Mouse (Mus musculus) hindbrain, embryonic 12.5 days (tissue): ENCODE data around the gene Rbpms2. TPM values are rescaled to one million over a fixed set of nuclear protein-coding genes. Genes with fewer than 3 reads are reported as not detected.

ENCODE experiments used
- ATAC-seq: fragments of 200-750 bp; cut with Nextera tagmentation; 2 replicates; pipeline ENCODE4 v1.8.0; 2017; ENCODE audit warnings: moderate TSS enrichment; ENCODE audit not compliant: low FRiP score
- H3K27ac ChIP-seq: fragments of 300-500 bp; sonication (generic); 2 replicates; pipeline ENCODE4 v1.5.1; 2016; ENCODE audit warnings: mild to moderate bottlenecking
- H3K27me3 ChIP-seq: fragments of 300-500 bp; sonication (generic); 2 replicates; pipeline ENCODE4 v1.6.1; 2016; ENCODE audit warnings: mild to moderate bottlenecking
- H3K36me3 ChIP-seq: fragments of 300-500 bp; sonication (generic); 2 replicates; pipeline ENCODE4 v1.6.1; 2016; ENCODE audit warnings: mild to moderate bottlenecking
- H3K4me1 ChIP-seq: fragments of 300-500 bp; sonication (generic); 2 replicates; pipeline ENCODE4 v1.6.1; 2016
- H3K4me2 ChIP-seq: fragments of 300-500 bp; sonication (generic); replicated peaks from 2 replicates; pipeline ENCODE4 v1.6.1; 2016; ENCODE audit warnings: mild to moderate bottlenecking
- H3K4me3 ChIP-seq: fragments of 300-500 bp; sonication (generic); 2 replicates; pipeline ENCODE4 v1.5.1; 2016; ENCODE audit warnings: mild to moderate bottlenecking
- H3K9ac ChIP-seq: fragments of 300-500 bp; sonication (generic); 2 replicates; pipeline ENCODE4 v1.6.1; 2016; ENCODE audit warnings: mild to moderate bottlenecking, moderate library complexity
- H3K9me3 ChIP-seq: fragments of 300-500 bp; sonication (generic); replicated peaks from 2 replicates; pipeline ENCODE4 v1.6.1; 2016; ENCODE audit warnings: mild to moderate bottlenecking
- WGBS: fragments of 180-500 bp; shearing (Covaris S2); methylation state at CpG from one replicate; pipeline ENCODE4 v1.1.7; 2016; 5-methylcytosine and 5-hydroxymethylcytosine counted together
- polyA plus RNA-seq: library from polyadenylated mRNA; unstranded; fragments of >200 nt; fragmentation: Nextera tagmentation; extraction: Ambion mirVana; gene quantifications from 2 replicates; pipeline ENCODE4 v1.2.1, GENCODE M21; 2016

The Rbpms2 gene
- 13.7 and 15.0 TPM in 2 replicates for polyA plus RNA-seq

DNA sequence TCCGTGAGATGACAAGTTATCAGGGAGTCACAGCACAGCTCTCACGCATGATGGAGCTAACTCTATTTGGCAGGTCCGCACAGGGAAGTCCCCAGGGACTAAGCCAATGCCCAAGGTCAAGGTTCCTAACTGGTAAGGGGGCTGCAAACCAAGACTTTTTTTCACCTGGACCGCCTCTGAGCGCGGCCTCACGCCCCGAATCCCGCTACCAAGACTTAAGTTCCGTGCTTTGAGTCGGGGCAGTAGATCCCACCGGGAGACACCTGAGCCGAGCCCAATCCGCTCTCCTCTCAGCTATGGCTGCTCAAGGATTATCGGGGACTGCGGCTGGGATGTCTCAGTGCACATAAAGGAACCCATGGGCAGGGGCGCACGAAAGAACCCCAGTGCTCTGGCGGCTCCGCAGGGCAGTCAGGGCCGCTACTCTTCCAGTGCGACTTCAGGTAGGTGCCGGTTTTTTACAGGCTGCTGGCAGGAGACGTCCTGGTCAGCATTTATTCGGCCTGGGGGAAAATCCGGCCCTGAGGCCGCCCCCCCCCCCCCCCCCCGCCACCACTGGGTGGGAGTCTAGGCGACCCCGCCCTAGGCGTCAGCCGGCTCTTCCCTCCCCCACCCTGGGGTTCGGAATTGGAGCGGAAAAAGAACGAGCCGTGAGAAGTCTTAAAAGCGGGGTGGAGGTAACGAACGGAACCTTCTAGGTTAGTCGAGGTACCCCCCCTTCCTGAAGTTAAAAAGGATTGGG, at the start of gene Rbpms2:
Gene Rbpms2, plus strand, starts transcription at position 624 of the 742 bp plus-strand sequence.
- peak within 1 kb of the TSS; percentile 67 for H3K9ac ChIP-seq
- ATAC-seq, result no peak

DNA sequence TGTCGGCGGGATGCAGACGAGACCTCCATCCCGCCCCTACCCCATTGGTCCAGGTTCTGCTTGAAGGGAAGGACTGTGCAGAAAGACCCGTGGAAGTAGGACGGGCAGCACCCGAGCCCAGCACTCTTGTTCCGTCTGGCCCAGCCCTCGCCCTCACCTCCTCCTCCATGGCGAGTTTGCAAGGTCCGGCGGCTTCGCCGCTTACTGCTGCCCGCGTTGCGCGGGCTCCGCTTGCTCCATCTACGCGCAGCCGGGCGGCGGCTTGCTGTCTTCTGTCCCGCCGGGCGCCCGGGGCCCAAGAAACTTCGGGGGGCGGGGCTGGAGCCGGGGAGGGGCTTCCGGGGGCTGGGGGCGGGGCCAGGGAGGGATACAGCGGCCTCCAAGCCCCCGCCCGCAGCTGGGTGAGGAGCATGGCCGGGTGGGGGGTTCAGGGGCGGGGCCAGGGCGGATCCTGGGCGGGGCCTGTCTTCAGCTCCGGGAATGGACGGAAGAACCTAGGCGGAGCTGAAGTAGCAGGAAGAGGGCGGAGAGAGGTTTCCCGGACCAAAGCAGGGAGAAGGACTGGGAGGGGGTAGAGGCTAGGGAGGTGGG, 49.6 kb upstream of the Rbpms2 start, which contains the start of gene Plekho2:
Gene Plekho2, minus strand, starts transcription at position 260 of the 591 bp plus-strand sequence.
- Histone ChIP-seq H3K27ac (peak within 1 kb of the TSS; percentile 78), H3K9ac (peak within 1 kb of the TSS; percentile 72), H3K4me2 (peak within 1 kb of the TSS; percentile 58), H3K4me1 (peaks cover 36% of the 10 kb centered on the region), H3K9me3 (no peaks in the 10 kb centered on the region), H3K4me3 (peak within 1 kb of the TSS; percentile 61), H3K27me3 (no peaks in the 10 kb centered on the region), H3K36me3 (no peaks in the 10 kb centered on the region)
- 1% methylated on average over 41 of the region's 45 CpGs for WGBS
- ATAC-seq, result peak; percentile 96

More for the DNA sequence above, at the start of gene Rbpms2:
- H3K36me3 ChIP-seq, result no peaks in the 10 kb centered on the region
- H3K27ac ChIP-seq, result no peak within 1 kb of the TSS
- peak within 1 kb of the TSS; percentile 58 for H3K4me3 ChIP-seq
- WGBS, result 1% methylated on average over 35 of the region's 40 CpGs
- peaks cover 18% of the 10 kb centered on the region for H3K4me1 ChIP-seq
- no peaks in the 10 kb centered on the region for H3K9me3 ChIP-seq
- peaks cover 45% of the 10 kb centered on the region for H3K27me3 ChIP-seq
- peak within 1 kb of the TSS; percentile 88 for H3K4me2 ChIP-seq

DNA sequence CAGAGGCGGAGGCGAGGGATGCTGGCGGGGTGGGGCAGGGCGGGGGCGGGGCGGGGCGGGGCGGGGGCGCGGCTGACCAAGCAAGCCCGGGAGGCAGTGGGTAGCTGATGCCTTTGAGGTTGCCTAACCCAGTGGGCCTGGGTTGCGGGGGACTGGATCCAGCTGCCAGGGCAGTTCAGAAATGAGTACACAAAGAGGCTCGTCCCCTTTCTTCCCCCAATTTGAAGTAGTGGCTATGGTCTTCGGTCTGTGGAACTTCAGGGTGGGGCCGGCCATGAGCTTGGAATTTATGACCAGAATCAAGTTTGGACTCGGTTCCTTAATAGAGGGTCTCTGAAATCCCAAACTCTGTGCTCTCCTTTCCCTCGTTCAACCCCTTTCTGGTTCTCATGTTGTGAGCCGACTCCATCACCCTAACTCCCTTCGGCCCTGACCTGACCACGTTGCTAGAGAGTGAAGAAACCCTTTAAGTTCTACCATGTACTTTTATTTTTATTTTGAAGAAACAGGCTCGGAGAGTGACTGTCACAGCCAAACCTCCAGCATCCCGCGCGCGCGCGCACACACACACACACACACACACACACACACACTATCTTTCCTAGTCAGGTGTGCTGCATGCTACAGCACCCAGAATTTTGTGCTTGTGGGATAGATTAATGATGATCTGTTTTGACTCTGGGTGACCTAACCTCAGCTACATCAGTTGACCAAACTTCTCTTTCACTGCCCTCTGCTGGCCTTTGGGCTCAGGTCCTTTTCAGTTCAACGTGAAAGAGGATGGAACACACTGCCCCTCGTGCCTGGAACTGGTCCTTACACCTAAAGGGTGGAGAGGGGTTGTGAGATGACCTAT, 48.8 kb upstream of the Rbpms2 start:
- WGBS, result 7% methylated on average over 29 of the region's 29 CpGs
- H3K4me3 ChIP-seq, result peak overlapping the region; percentile 61
- H3K4me1 ChIP-seq, result peaks cover 28% of the 10 kb centered on the region
- H3K36me3 ChIP-seq, result no peaks in the 10 kb centered on the region
- peak; percentile 82 for ATAC-seq
- H3K27ac ChIP-seq, result peak overlapping the region; percentile 78
- no peaks in the 10 kb centered on the region for H3K9me3 ChIP-seq
- H3K27me3 ChIP-seq, result no peaks in the 10 kb centered on the region
- peak overlapping the region; percentile 49; the same call in 1 of the 2 replicates for H3K9ac ChIP-seq
- peak overlapping the region; percentile 58 for H3K4me2 ChIP-seq

DNA sequence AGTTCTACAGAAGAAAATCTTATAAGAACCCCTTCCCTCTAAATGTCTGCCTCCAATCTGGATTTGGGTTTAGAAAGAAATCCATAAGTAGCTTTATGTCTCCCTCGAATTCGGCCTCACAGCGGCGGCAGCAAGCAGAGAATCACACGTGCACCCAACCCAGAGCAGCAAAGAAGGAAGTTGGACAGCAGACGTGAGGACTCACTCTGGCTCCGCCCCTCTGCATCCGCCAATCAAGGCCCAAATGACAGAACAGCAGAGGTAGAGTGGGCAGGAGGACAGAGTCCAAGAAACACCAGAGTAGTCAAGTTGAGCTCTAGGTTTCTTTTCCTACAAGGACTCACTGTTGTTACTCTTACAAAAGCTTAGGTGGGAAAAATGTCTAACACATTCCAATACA, 46.4 kb upstream of the Rbpms2 start:
- WGBS, result 32% methylated on average over 8 of the region's 8 CpGs
- ATAC-seq, result no peak
- Histone ChIP-seq H3K4me1 (peaks cover 27% of the 10 kb centered on the region), H3K27ac (no peak overlapping the region), H3K4me2 (no peak overlapping the region), H3K36me3 (no peaks in the 10 kb centered on the region), H3K27me3 (no peaks in the 10 kb centered on the region), H3K9ac (no peak overlapping the region), H3K4me3 (no peak overlapping the region), H3K9me3 (no peaks in the 10 kb centered on the region)

DNA sequence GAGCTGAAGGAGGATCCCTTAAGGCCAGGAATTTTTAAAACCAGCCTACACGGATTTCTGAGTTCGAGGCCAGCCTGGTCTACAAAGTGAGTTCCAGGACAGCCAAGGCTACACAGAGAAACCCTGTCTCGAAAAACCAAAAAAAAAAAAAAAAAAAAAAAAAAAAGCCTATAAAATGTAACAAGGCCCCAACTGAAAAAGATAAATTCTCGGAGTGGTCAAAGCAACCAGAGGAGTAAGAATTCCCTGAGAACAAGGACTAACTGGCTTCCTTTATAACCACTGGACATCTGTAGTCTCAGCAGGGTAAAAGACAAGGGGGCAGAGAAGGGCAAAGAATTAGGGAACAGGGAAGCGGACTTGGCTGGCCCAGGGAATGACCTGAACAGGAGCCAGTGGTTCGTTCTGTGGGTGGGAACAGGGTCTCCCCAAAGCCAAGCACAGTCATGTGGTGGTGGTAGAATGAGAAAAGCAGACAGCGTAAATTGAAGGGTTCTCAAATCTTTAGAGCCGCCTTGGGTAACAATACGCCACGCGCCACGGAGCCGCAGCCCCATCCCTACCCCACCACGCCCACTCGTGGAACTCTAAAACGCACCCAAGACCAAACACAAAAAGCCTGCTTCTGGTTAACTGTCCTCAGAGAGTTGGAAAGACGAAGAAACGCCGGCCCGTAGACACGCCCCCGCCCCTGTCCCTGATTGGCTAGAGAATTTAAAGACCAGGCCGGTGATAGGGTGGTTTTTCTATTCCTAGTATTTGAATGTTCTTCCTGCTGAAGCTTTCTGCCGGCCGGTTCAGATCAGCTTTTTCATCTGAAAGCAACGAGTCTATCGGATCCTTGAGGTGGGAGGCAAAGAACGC, 42.8 kb upstream of the Rbpms2 start, which contains the start of gene Pif1:
Gene Pif1, plus strand, starts transcription at position 755 of the 864 bp plus-strand sequence.
- Histone ChIP-seq H3K9ac (peak within 1 kb of the TSS; percentile 78), H3K36me3 (0 out of 2 replicates have a peak, but pooled peaks cover 2% of the 10 kb centered on the region), H3K27ac (peak within 1 kb of the TSS; percentile 24), H3K4me1 (peaks cover 31% of the 10 kb centered on the region), H3K4me2 (peak within 1 kb of the TSS; percentile 100), H3K9me3 (no peaks in the 10 kb centered on the region), H3K4me3 (peak within 1 kb of the TSS; percentile 64), H3K27me3 (no peaks in the 10 kb centered on the region)
- WGBS, result 10% methylated on average over 28 of the region's 28 CpGs
- ATAC-seq, result peak; percentile 90

DNA sequence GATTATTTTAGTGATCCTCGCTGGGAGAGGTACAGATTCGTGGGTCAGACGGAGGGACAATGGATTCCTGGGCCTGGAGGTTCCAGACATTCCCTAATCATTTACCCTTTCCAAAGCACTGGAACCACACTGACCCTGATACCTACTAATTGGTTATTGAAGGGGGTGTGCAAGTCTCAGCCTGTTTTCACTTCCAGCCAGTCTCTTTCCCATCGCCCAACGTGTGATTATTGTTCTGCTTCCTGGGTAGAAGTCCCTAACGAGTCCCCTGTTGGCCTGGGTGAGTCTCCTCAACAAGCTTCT, 42.2 kb upstream of the Rbpms2 start:
- H3K9ac ChIP-seq, result peak overlapping the region; percentile 78
- no peak overlapping the region for H3K27ac ChIP-seq
- H3K4me1 ChIP-seq, result peaks cover 31% of the 10 kb centered on the region
- peak overlapping the region; percentile 64 for H3K4me3 ChIP-seq
- peak; percentile 20; the same call in 1 of the 2 replicates for ATAC-seq
- 0 out of 2 replicates have a peak, but pooled peaks cover 6% of the 10 kb centered on the region for H3K36me3 ChIP-seq
- no peaks in the 10 kb centered on the region for H3K9me3 ChIP-seq
- WGBS, result 0% methylated on average over 6 of the region's 6 CpGs
- H3K27me3 ChIP-seq, result no peaks in the 10 kb centered on the region
- peak overlapping the region; percentile 100 for H3K4me2 ChIP-seq

DNA sequence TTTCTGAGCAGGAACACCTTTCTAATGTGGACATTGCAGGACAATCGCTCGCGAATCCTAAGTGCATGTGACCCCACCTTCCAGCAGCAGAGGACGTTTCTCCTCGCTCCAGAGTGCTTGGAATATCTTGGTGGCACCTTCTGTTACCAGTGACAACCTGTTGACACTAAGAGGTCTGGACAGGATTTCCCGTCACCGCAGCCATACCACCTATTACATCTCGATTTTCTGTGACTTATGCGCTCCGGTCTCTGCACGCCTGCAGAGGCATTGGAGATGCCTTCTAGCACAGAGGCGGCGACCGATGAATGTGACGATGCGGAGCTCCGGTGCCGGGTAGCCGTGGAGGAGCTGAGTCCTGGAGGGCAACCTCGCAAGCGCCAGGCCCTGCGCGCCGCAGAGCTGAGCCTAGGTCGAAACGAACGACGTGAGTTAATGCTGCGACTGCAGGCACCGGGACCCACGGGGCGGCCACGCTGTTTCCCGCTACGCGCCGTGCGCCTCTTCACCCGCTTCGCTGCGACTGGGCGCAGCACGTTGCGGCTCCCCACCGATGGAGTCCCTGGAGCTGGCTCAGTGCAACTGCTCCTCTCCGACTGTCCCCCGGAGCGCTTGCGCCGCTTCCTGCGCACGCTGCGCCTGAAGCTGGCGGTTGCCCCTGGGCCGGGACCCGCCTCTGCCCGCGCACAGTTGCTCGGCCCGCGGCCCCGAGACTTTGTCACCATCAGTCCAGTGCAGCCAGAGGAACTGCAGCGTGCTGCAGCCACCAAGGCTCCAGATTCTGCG, 41.7 kb upstream of the Rbpms2 start:
- H3K9me3 ChIP-seq, result no peaks in the 10 kb centered on the region
- H3K4me3 ChIP-seq, result peak overlapping the region; percentile 64
- H3K36me3 ChIP-seq, result peaks cover 11% of the 10 kb centered on the region
- 0 out of 2 replicates have a peak, but pooled peaks have one; percentile 46 for ATAC-seq
- under 1% methylated on average over 63 of the region's 64 CpGs for WGBS
- peak overlapping the region; percentile 78 for H3K9ac ChIP-seq
- peaks cover 31% of the 10 kb centered on the region for H3K4me1 ChIP-seq
- H3K27ac ChIP-seq, result no peak overlapping the region
- no peaks in the 10 kb centered on the region for H3K27me3 ChIP-seq
- H3K4me2 ChIP-seq, result peak overlapping the region; percentile 100

DNA sequence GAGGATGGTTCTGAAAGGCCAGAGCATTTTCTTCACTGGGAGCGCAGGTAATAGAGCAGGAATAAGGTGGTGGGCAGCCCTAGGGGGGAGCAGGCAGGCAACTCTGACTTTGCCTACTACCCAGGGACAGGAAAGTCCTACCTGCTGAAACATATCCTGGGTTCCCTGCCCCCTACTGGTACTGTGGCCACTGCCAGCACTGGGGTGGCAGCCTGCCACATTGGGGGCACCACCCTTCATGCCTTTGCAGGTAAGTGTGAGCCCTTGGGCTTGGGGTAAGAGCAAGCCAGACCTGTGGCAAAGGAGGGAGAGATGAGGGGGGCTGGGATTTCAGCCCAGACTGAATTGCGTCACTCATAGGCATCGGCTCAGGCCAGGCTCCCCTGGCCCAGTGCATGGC, 40.4 kb upstream of the Rbpms2 start:
- ATAC-seq, result no peak
- H3K4me1 ChIP-seq, result peaks cover 31% of the 10 kb centered on the region
- H3K27me3 ChIP-seq, result no peaks in the 10 kb centered on the region
- peak overlapping the region; percentile 64 for H3K4me3 ChIP-seq
- no peaks in the 10 kb centered on the region for H3K9me3 ChIP-seq
- WGBS, result 87% methylated on average over 3 of the region's 3 CpGs
- no peak overlapping the region for H3K27ac ChIP-seq
- peaks cover 23% of the 10 kb centered on the region for H3K36me3 ChIP-seq
- peak overlapping the region; percentile 100 for H3K4me2 ChIP-seq
- H3K9ac ChIP-seq, result peak overlapping the region; percentile 20; the same call in 1 of the 2 replicates

DNA sequence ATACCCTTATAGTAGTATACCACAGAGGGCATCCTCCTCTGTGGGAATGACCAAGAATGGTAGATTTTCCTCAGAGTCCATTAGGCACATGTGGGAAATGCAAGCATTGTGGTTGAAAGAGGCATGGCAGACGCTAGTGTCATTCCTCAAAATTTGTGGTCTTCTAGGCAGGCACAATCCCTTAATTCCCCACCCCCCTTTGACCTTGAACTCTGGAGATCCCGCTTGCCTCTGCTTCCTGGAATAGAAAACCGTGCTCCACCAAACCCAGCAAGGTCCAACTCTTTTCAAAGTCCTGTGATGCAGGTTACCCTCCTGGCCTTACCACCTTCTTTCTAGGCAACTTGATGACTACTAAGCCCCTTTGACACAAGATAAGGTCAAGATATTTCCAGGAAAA, 36.7 kb upstream of the Rbpms2 start:
- no peak for ATAC-seq
- Histone ChIP-seq H3K36me3 (peaks cover 30% of the 10 kb centered on the region), H3K9me3 (no peaks in the 10 kb centered on the region)

DNA sequence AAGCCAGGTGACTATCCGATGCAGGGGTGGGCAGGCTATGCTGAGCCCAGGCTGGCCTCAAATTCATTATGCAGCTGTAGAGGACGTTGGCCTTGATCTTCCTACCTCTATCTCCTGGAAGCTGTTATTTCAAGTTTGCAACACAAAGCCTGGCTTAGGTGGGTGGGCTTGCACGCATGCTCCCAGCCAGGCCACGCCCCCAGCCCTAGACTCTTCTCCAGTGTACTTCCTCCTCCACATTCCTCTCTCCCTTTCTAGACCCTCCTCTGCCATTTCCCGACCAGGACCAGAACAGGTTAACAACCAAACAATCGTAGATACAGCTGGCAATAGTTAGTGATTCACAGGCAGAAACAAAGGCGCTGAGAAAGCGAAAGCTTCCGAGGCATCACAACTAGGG, 35.9 kb upstream of the Rbpms2 start:
- WGBS, result 82% methylated on average over 9 of the region's 9 CpGs
- Histone ChIP-seq H3K27ac (no peak overlapping the region), H3K9ac (no peak overlapping the region), H3K4me3 (no peak overlapping the region), H3K27me3 (no peaks in the 10 kb centered on the region), H3K9me3 (no peaks in the 10 kb centered on the region), H3K4me2 (no peak overlapping the region), H3K4me1 (peaks cover 13% of the 10 kb centered on the region), H3K36me3 (peaks cover 30% of the 10 kb centered on the region)
- ATAC-seq, result no peak

More for the DNA sequence above, 36.7 kb upstream of the Rbpms2 start:
- H3K4me2 ChIP-seq, result no peak overlapping the region
- WGBS, result 93% methylated on average over 3 of the region's 3 CpGs
- no peak overlapping the region for H3K27ac ChIP-seq
- peaks cover 22% of the 10 kb centered on the region for H3K4me1 ChIP-seq
- H3K27me3 ChIP-seq, result no peaks in the 10 kb centered on the region
- H3K9ac ChIP-seq, result no peak overlapping the region
- H3K4me3 ChIP-seq, result no peak overlapping the region
